Mouse (Mus musculus): ENCODE results near the gene Spats2l. TPM values are rescaled to one million over a fixed set of nuclear protein-coding genes. Genes with fewer than 3 reads are reported as not detected.

Gene Spats2l
- polyA plus RNA-seq, 1 experiment from 2014 or later: 46.7 TPM

DNA sequence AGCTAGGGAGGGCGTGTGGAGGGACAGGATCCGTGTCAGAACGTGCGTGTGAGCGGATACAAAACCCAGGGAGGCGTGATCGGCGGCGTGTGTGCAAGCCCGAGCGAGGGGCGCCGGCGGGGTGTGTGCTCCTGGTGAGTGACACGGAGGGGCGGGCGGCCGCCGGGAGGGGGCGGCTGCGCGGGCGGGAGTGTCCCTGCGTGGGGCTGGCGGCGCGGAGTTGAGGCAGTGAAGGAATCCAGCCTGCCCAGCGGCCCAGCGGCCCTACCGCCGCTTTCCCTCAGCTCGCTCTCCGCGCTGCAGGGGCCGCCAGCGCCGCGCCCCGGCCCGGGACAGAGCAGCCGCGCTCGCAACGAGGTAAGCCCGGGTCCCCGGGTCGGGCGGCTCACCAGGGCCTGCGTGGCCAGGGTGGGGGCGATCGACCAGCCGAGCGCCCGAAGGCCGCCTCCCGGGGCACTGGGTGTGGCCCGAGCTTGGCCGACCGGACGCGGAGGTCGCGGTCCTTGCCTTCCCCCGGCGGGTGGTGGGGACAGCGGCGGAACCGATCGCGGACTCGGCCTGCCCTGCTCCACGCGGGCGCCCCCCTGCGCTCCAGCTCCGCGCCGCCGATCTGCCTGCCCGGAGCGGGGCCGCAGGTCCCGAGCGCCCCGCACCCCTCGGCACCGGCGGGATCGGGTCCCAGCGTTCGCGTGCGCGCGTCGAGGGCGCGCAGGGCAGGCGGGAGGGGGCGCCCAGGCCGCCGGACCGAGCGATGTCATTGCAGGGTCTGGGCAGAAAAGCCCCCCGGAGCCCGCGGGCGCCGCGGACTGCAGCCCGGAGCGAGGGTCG lies 920 bp downstream of the Spats2l start:
- peak overlapping the region; percentile 85 for H3K9ac ChIP-seq (ENCODE audit: low read length)
- H3K9me3 ChIP-seq (ENCODE audit: control insufficient read depth, low read length): no peaks in the 10 kb centered on the region
- no peaks in the 10 kb centered on the region for H3K36me3 ChIP-seq (ENCODE audit: control insufficient read depth, insufficient read depth, low read length)
- WGBS: 0% methylated on average over 58 of the region's 113 CpGs
- H3K27ac ChIP-seq (replicated peaks; ENCODE audit: low read depth, low read length): peak overlapping the region; percentile 79
- no peaks in the 10 kb centered on the region for H3K4me1 ChIP-seq (ENCODE audit: control insufficient read depth, insufficient read depth, low read length)
- no peaks in the 10 kb centered on the region for H3K27me3 ChIP-seq (ENCODE audit: control insufficient read depth, insufficient read depth, low read length)
- ATAC-seq (ENCODE audit: insufficient number of reproducible peaks, low FRiP score, low TSS enrichment, low read depth) (peak; percentile 87), DNase-seq (ENCODE audit: low spot score) (peak; percentile 80)
- H3K4me3 ChIP-seq (ENCODE audit: low read depth, low read length): peak overlapping the region; percentile 71
- H3K4me2 ChIP-seq (ENCODE audit: low read depth, severe bottlenecking): peak overlapping the region; percentile 82

DNA sequence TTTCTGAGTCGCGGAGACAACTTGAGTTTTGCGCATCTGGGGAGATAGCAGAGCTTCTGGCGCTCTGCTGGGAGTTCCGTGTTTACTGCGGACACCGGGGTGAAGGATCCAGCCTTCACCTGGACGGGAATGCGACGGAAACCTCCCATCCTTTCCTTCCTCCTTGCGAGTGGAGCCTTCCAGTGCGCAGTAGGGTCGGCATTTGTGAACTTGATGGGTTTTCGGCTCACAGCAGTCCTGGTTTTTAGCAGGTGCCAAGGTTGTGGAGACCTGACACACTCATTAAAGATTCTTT lies 1.5 kb downstream of the Spats2l start:
- 0% methylated on average over 14 of the region's 14 CpGs for WGBS
- ATAC-seq (ENCODE audit: insufficient number of reproducible peaks, low FRiP score, low TSS enrichment, low read depth): no peak
- peak overlapping the region; percentile 85 for H3K9ac ChIP-seq (ENCODE audit: low read length)
- H3K9me3 ChIP-seq (ENCODE audit: control insufficient read depth, low read length): no peaks in the 10 kb centered on the region
- no peaks in the 10 kb centered on the region for H3K36me3 ChIP-seq (ENCODE audit: control insufficient read depth, insufficient read depth, low read length)
- H3K4me1 ChIP-seq (ENCODE audit: control insufficient read depth, insufficient read depth, low read length): no peaks in the 10 kb centered on the region
- no peak for DNase-seq (ENCODE audit: low spot score)
- no peaks in the 10 kb centered on the region for H3K27me3 ChIP-seq (ENCODE audit: control insufficient read depth, insufficient read depth, low read length)
- peak overlapping the region; percentile 82 for H3K4me2 ChIP-seq (ENCODE audit: low read depth, severe bottlenecking)
- H3K27ac ChIP-seq (replicated peaks; ENCODE audit: low read depth, low read length): no peak overlapping the region; the same call in 1 of the 2 replicates
- H3K4me3 ChIP-seq (ENCODE audit: low read depth, low read length): peak overlapping the region; percentile 71

DNA sequence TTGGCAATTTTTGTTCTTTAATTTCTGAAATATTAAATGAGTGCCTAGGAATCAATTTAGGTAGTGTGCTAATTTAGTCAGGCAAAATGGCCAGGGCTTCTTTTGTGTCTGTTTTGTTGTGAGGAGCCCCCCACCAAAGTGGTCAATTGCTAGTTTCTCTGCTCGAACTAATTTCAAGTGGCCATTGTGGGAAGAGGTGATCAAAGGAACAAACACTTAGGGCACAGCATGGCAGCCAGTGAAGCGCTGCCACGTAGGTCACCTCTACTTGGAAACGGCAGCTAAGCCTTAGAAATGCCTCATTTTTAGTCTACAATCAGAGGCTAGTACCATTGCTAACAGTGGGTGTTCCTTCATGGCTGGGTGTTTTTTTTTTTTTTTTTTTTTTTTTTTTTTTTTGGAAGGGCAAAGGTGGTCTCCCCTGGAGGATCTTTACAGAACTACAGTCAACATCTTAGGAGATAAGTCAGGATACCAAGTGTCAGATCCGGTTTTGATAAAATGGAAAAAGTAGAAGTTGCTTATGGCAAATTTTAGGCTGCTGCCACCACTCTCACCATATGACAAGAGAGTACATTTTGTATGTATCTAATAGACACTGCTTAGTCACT lies 2.8 kb downstream of the Spats2l start:
- no peaks in the 10 kb centered on the region for H3K9me3 ChIP-seq (ENCODE audit: control insufficient read depth, low read length)
- H3K27ac ChIP-seq (replicated peaks; ENCODE audit: low read depth, low read length): no peak overlapping the region
- no peak for DNase-seq (ENCODE audit: low spot score)
- no peaks in the 10 kb centered on the region for H3K4me1 ChIP-seq (ENCODE audit: control insufficient read depth, insufficient read depth, low read length)
- no peak overlapping the region for H3K4me2 ChIP-seq (ENCODE audit: low read depth, severe bottlenecking)
- H3K36me3 ChIP-seq (ENCODE audit: control insufficient read depth, insufficient read depth, low read length): no peaks in the 10 kb centered on the region
- H3K4me3 ChIP-seq (ENCODE audit: low read depth, low read length): no peak overlapping the region
- H3K27me3 ChIP-seq (ENCODE audit: control insufficient read depth, insufficient read depth, low read length): no peaks in the 10 kb centered on the region
- no peak for ATAC-seq (ENCODE audit: insufficient number of reproducible peaks, low FRiP score, low TSS enrichment, low read depth)
- H3K9ac ChIP-seq (ENCODE audit: low read length): no peak overlapping the region
- 35% methylated on average over 5 of the region's 5 CpGs for WGBS

DNA sequence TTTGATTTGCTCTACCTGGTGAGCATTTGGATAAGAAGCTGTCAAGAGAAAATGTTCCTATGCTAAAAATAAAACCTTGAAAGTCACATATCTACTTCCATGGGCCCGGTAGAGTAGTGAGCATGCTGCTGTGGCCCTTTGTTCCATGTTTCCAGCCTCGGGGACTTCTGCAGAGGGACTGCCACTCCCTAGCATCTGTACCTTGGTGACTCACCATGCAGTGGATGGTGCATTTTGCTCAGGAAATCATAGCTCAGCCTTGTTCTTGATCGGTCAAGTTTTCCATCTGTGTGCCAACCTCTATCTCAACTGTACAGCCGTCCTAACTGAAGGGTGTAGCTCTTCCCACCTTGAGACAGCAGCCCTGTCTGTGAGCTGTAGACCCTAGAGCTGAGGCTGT lies 10.3 kb downstream of the Spats2l start:
- ATAC-seq (ENCODE audit: insufficient number of reproducible peaks, low FRiP score, low TSS enrichment, low read depth) (no peak), DNase-seq (ENCODE audit: low spot score) (no peak)
- no peak overlapping the region for H3K27ac ChIP-seq (replicated peaks; ENCODE audit: low read depth, low read length)
- H3K9ac ChIP-seq (ENCODE audit: low read length): no peak overlapping the region
- WGBS: 85% methylated on average over 4 of the region's 4 CpGs
- H3K27me3 ChIP-seq (ENCODE audit: control insufficient read depth, insufficient read depth, low read length): no peaks in the 10 kb centered on the region
- no peaks in the 10 kb centered on the region for H3K36me3 ChIP-seq (ENCODE audit: control insufficient read depth, insufficient read depth, low read length)
- H3K4me3 ChIP-seq (ENCODE audit: low read depth, low read length): no peak overlapping the region
- H3K4me1 ChIP-seq (ENCODE audit: control insufficient read depth, insufficient read depth, low read length): no peaks in the 10 kb centered on the region
- H3K9me3 ChIP-seq (ENCODE audit: control insufficient read depth, low read length): no peaks in the 10 kb centered on the region
- no peak overlapping the region for H3K4me2 ChIP-seq (ENCODE audit: low read depth, severe bottlenecking)

DNA sequence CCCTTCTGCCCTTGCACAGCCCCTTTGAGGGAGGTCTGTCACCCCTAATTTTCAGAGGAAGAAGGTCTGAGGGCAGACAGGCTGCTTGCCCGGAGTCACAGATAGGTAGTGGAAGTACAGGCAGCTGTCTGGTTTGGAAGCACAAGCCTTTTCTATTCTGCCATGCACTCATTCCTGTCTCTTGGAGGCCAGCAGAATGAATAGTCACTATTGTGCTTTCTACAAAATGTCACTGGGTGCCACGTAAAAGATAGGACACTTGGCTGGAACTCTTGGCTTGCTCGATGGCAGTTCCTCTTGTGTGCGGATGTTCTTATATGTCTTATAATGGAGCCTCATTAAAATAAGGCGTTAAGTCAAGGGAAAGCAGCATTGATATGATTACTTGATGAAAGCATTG lies 15.9 kb downstream of the Spats2l start:
- no peaks in the 10 kb centered on the region for H3K36me3 ChIP-seq (ENCODE audit: control insufficient read depth, insufficient read depth, low read length)
- H3K9ac ChIP-seq (ENCODE audit: low read length): no peak overlapping the region
- no peaks in the 10 kb centered on the region for H3K27me3 ChIP-seq (ENCODE audit: control insufficient read depth, insufficient read depth, low read length)
- H3K9me3 ChIP-seq (ENCODE audit: control insufficient read depth, low read length): no peaks in the 10 kb centered on the region
- 92% methylated on average over 5 of the region's 5 CpGs for WGBS
- H3K27ac ChIP-seq (replicated peaks; ENCODE audit: low read depth, low read length): no peak overlapping the region
- no peak for ATAC-seq (ENCODE audit: insufficient number of reproducible peaks, low FRiP score, low TSS enrichment, low read depth)
- H3K4me1 ChIP-seq (ENCODE audit: control insufficient read depth, insufficient read depth, low read length): no peaks in the 10 kb centered on the region
- H3K4me3 ChIP-seq (ENCODE audit: low read depth, low read length): no peak overlapping the region
- H3K4me2 ChIP-seq (ENCODE audit: low read depth, severe bottlenecking): no peak overlapping the region
- DNase-seq (ENCODE audit: low spot score): no peak

DNA sequence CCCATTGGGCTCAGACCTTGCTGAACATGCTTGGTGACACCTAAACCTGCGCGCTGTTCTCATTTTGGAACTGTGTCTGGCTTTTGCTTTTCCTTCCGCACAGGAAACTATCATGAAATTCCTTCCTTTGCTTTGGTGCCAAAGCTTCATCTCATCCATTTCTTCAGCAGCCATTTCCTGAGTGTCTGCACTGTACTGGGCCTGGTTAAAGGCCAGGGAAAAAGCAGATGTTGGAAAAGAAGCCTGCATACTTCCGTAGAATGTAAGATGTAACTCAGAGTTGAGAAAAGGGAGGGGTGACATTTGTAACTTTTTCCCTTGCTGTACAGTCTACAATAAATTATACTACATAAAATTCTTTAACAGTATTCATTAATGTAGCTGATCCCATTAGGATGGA lies 18.2 kb downstream of the Spats2l start:
- DNase-seq (ENCODE audit: low spot score): no peak
- 95% methylated on average over 4 of the region's 4 CpGs for WGBS

DNA sequence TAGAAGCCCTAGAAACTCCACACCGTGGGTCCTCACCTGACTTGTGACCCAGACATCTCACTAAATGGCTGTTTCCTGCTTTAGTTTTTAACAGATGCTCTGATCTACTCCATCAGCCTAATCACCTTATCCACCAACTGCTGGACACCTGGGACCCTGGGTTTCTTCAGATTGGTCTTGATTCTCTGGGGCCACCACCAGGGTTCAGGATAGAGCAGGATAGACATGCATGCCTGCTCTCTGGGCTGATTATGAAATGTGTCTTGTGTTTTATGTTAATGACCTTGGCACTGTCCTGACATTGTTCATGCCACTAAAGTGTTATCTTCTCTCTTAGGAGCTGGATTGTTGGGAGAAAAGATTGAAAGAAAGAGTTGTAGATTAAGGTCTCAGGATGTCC lies 21.9 kb downstream of the Spats2l start:
- no peak overlapping the region for H3K27ac ChIP-seq (replicated peaks; ENCODE audit: low read depth, low read length)
- H3K27me3 ChIP-seq (ENCODE audit: control insufficient read depth, insufficient read depth, low read length): no peaks in the 10 kb centered on the region
- no peaks in the 10 kb centered on the region for H3K36me3 ChIP-seq (ENCODE audit: control insufficient read depth, insufficient read depth, low read length)
- no peak overlapping the region for H3K9ac ChIP-seq (ENCODE audit: low read length)
- H3K4me1 ChIP-seq (ENCODE audit: control insufficient read depth, insufficient read depth, low read length): no peaks in the 10 kb centered on the region
- WGBS: 50% methylated on average over 1 of the region's 1 CpGs
- H3K4me3 ChIP-seq (ENCODE audit: low read depth, low read length): no peak overlapping the region
- no peak for DNase-seq (ENCODE audit: low spot score)
- H3K9me3 ChIP-seq (ENCODE audit: control insufficient read depth, low read length): no peaks in the 10 kb centered on the region
- no peak for ATAC-seq (ENCODE audit: insufficient number of reproducible peaks, low FRiP score, low TSS enrichment, low read depth)
- H3K4me2 ChIP-seq (ENCODE audit: low read depth, severe bottlenecking): no peak overlapping the region

More for the DNA sequence above, 18.2 kb downstream of the Spats2l start:
- Histone ChIP-seq H3K9me3 (ENCODE audit: control insufficient read depth, low read length) (no peaks in the 10 kb centered on the region), H3K4me3 (ENCODE audit: low read depth, low read length) (no peak overlapping the region), H3K4me1 (ENCODE audit: control insufficient read depth, insufficient read depth, low read length) (no peaks in the 10 kb centered on the region), H3K36me3 (ENCODE audit: control insufficient read depth, insufficient read depth, low read length) (no peaks in the 10 kb centered on the region), H3K27ac (replicated peaks; ENCODE audit: low read depth, low read length) (no peak overlapping the region), H3K4me2 (ENCODE audit: low read depth, severe bottlenecking) (no peak overlapping the region), H3K9ac (ENCODE audit: low read length) (no peak overlapping the region), H3K27me3 (ENCODE audit: control insufficient read depth, insufficient read depth, low read length) (no peaks in the 10 kb centered on the region)
- ATAC-seq (ENCODE audit: insufficient number of reproducible peaks, low FRiP score, low TSS enrichment, low read depth): no peak

DNA sequence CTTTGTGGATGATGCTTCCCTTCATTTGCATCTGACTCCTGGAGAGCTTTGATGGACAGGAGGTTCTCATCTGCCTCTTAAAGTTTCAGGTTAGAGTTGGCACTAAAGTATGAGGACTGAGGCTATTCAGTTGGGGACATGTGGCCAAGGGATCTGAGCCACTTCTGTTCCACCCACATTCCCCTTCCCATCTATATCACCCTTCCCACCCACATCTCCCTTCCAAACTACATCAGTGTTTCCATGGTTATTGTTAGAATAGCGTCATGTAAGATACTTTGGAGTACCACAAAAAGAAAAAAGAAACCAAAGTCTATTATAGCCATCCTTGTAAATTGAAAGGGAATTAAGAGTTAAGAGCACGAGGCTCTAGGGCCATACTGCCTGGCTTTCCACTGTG lies 25.4 kb downstream of the Spats2l start:
- 93% methylated on average over 2 of the region's 2 CpGs for WGBS
- H3K9me3 ChIP-seq (ENCODE audit: control insufficient read depth, low read length): no peaks in the 10 kb centered on the region
- no peak for ATAC-seq (ENCODE audit: insufficient number of reproducible peaks, low FRiP score, low TSS enrichment, low read depth)

More for the DNA sequence above, 25.4 kb downstream of the Spats2l start:
- Histone ChIP-seq H3K4me1 (ENCODE audit: control insufficient read depth, insufficient read depth, low read length) (no peaks in the 10 kb centered on the region), H3K36me3 (ENCODE audit: control insufficient read depth, insufficient read depth, low read length) (no peaks in the 10 kb centered on the region), H3K9ac (ENCODE audit: low read length) (no peak overlapping the region), H3K4me3 (ENCODE audit: low read depth, low read length) (no peak overlapping the region), H3K27ac (replicated peaks; ENCODE audit: low read depth, low read length) (no peak overlapping the region), H3K4me2 (ENCODE audit: low read depth, severe bottlenecking) (no peak overlapping the region), H3K27me3 (ENCODE audit: control insufficient read depth, insufficient read depth, low read length) (no peaks in the 10 kb centered on the region)
- DNase-seq (ENCODE audit: low spot score): no peak

All from limb, embryonic 11.5 days (tissue).